Mouse (Mus musculus) neural tube, embryonic 10.5 days (tissue): ENCODE results near the gene Ifi213.
"Not testable (repeated sequence)": the region's sequence is repeated elsewhere in the genome, so short reads cannot be mapped to it uniquely, and the experiment has no call there.

Source experiments
- DNase-seq: peaks from one replicate; pipeline ENCODE4 v3.0.0-alpha.2; 2017; ENCODE audit warnings: low spot score; ENCODE audit errors: extremely low spot score

The Ifi213 gene

GRCm38 (mm10) chr1:173598838-173599494 is at the start of gene Ifi213:
Gene Ifi213, minus strand, starts transcription at chr1:173599274.
- DNase-seq: not testable (repeated sequence)

GRCm38 (mm10) chr1:173645393-173645792 is 46.3 kb upstream of the Ifi213 start:
- DNase-seq: no peak

GRCm38 (mm10) chr1:173633969-173634645 is 35.0 kb upstream of the Ifi213 start:
- no peak for DNase-seq

- DNase-seq: not testable (repeated sequence)
These were observed 31.5 kb upstream of the Ifi213 start, which contains the start of gene Ifi209 for GRCm38 (mm10) chr1:173630622-173631021. Gene Ifi209, plus strand, starts transcription at chr1:173630917.

GRCm38 (mm10) chr1:173626686-173627085 is 27.6 kb upstream of the Ifi213 start:
- DNase-seq: no peak

- no peak for DNase-seq
These were observed 25.0 kb upstream of the Ifi213 start for GRCm38 (mm10) chr1:173624052-173624451.

GRCm38 (mm10) chr1:173622216-173622615 is 23.1 kb upstream of the Ifi213 start:
- DNase-seq: not testable (repeated sequence)

GRCm38 (mm10) chr1:173610291-173610690 is 11.2 kb upstream of the Ifi213 start:
- DNase-seq: not testable (repeated sequence)

GRCm38 (mm10) chr1:173589698-173590097 is 9.4 kb downstream of the Ifi213 start:
- not testable (repeated sequence) for DNase-seq

- no peak for DNase-seq
These were observed 19.0 kb downstream of the Ifi213 start for GRCm38 (mm10) chr1:173579921-173580585.

- DNase-seq: no peak
These were observed 20.0 kb downstream of the Ifi213 start for GRCm38 (mm10) chr1:173579079-173579478.

- not testable (repeated sequence) for DNase-seq
These were observed 48.5 kb downstream of the Ifi213 start for GRCm38 (mm10) chr1:173550491-173551050.

- not testable (repeated sequence) for DNase-seq
These were observed 50.3 kb downstream of the Ifi213 start for GRCm38 (mm10) chr1:173548798-173549197.

GRCm38 (mm10) chr1:173535791-173536190 is 63.3 kb downstream of the Ifi213 start, which contains the start of gene Ifi214:
Gene Ifi214, minus strand, starts transcription at chr1:173535957.
- not testable (repeated sequence) for DNase-seq

GRCm38 (mm10) chr1:173521452-173521851 is 77.6 kb downstream of the Ifi213 start:
- no peak for DNase-seq
